Mouse (Mus musculus) CH12.LX (cell line): ENCODE results near the gene Pappa2.

Experiments used
- CHD2 ChIP-seq: IDR thresholded peaks from 2 replicates; pipeline ENCODE4 v1.6.1; 2011; ENCODE audit warnings: low read length, improper control_type of control experiment
- MEF2A ChIP-seq: IDR thresholded peaks from 2 replicates; pipeline ENCODE4 v1.6.1; 2014; ENCODE audit warnings: low read depth, mild to moderate bottlenecking, inconsistent platforms, low read length, improper control_type of control experiment, borderline replicate concordance
- POLR2A ChIP-seq: IDR thresholded peaks from 2 replicates; pipeline ENCODE4 v1.6.1; 2011; ENCODE audit warnings: low read depth, mild to moderate bottlenecking, improper control_type of control experiment, low read length
- USF2 ChIP-seq: conservative IDR thresholded peaks from 2 replicates; pipeline ENCODE4 v1.6.1; 2011; ENCODE audit warnings: low read depth, low read length, improper control_type of control experiment
- ZC3H11A ChIP-seq: IDR thresholded peaks from 2 replicates; pipeline ENCODE4 v1.6.1; 2012; ENCODE audit warnings: low read depth, mild to moderate bottlenecking, inconsistent platforms, low read length, improper control_type of control experiment

DNA sequence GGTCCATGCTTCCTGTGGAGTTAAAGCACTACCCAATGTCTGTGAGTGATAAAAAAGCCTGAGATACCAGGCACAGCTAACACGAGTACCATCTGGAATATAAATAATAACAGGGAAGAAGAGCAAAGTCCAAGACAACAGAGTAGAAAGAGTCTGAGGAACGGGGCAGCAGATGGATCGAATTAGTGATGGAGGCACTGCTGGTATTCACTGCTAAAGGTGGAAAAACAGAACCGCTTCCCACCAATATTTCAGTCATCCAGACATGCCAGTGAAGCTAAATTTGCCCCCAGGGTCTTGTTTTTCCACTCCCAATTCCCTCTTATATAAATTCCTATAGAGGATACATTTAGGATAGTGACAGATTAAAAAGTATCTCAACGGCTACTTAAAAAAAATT is 238.8 kb downstream of the Pappa2 start:
- TF ChIP-seq MEF2A (no peak), POLR2A (no peak), CHD2 (no peak), USF2 (no peak), ZC3H11A (no peak)
